8 mouse cellular contexts compared by ENCODE assay signal in genomic region chrX:53058459-53059280, GRCm38 (mm10).
DNase-seq lines count a peak whose midpoint lies in the region; ATAC-seq lines count a peak whose summit lies in the region.

No protein-coding gene starts in this region.

- 17% methylated on average over 33 of the region's 33 CpGs for WGBS in hindbrain, embryonic 12.5 days
- 15% methylated on average over 33 of the region's 33 CpGs for WGBS in lung, embryonic 16.5 days
- 16% methylated on average over 33 of the region's 33 CpGs for WGBS in stomach, embryonic 15.5 days

- no peaks in the 10 kb centered on the region for H3K36me3 ChIP-seq in hindbrain, embryonic 12.5 days
- H3K36me3 ChIP-seq in lung, embryonic 16.5 days (ENCODE audit: control insufficient read depth, insufficient read depth, low read length) = no peaks in the 10 kb centered on the region
- H3K36me3 ChIP-seq in stomach, embryonic 15.5 days = no peaks in the 10 kb centered on the region

- H3K27ac ChIP-seq in hindbrain, embryonic 12.5 days = no peak overlapping the region
- peak overlapping the region; percentile 94 for H3K27ac ChIP-seq in lung, embryonic 16.5 days (ENCODE audit: low read length)
- peak overlapping the region; percentile 57; the same call in 1 of the 2 replicates for H3K27ac ChIP-seq in stomach, embryonic 15.5 days

- no peak for ATAC-seq in hindbrain, embryonic 12.5 days (ENCODE audit: low FRiP score)
- peak; percentile 21 for ATAC-seq in lung, embryonic 16.5 days (ENCODE audit: low read depth)
- no peak for ATAC-seq in stomach, embryonic 15.5 days (ENCODE audit: insufficient read depth, low FRiP score, low read depth)

- peak; percentile 37 to 75 for DNase-seq in adrenal gland, adult (ENCODE audit: inconsistent age in 2 of 2, low spot score in 1 of 2)
- DNase-seq in adrenal gland, adult 18-20 months (ENCODE audit: low spot score in 2 of 2) = no peak
- DNase-seq in thymus, postnatal 25 days = peak; percentile 7
- no peak for DNase-seq in thymus, adult 18-20 months
- DNase-seq in frontal cortex, adult 2 months (ENCODE audit: extremely low spot score in 1 of 2, low spot score in 1 of 2) = no peak

- H3K4me2 ChIP-seq in hindbrain, embryonic 12.5 days (replicated peaks) = peak overlapping the region; percentile 48
- peak overlapping the region; percentile 62 for H3K4me2 ChIP-seq in lung, embryonic 16.5 days (ENCODE audit: low read depth, low read length)
- H3K4me2 ChIP-seq in stomach, embryonic 15.5 days = peak overlapping the region; percentile 57

- H3K9ac ChIP-seq in hindbrain, embryonic 12.5 days = no peak overlapping the region
- H3K9ac ChIP-seq in lung, embryonic 16.5 days (ENCODE audit: low read length) = peak overlapping the region; percentile 59
- H3K9ac ChIP-seq in stomach, embryonic 15.5 days = peak overlapping the region; percentile 19; the same call in 1 of the 2 replicates

- no peaks in the 10 kb centered on the region for H3K4me1 ChIP-seq in hindbrain, embryonic 12.5 days
- peaks cover 8% of the 10 kb centered on the region; the same call in 1 of the 2 replicates for H3K4me1 ChIP-seq in lung, embryonic 16.5 days (replicated peaks; ENCODE audit: control insufficient read depth, insufficient read depth, low read length)
- H3K4me1 ChIP-seq in stomach, embryonic 15.5 days = 0 out of 2 replicates have a peak, but pooled peaks cover 3% of the 10 kb centered on the region

- peaks cover 15% of the 10 kb centered on the region for H3K27me3 ChIP-seq in hindbrain, embryonic 12.5 days
- no peaks in the 10 kb centered on the region for H3K27me3 ChIP-seq in lung, embryonic 16.5 days (ENCODE audit: control insufficient read depth, insufficient read depth, low read depth, low read length)
- H3K27me3 ChIP-seq in stomach, embryonic 15.5 days (replicated peaks) = no peaks in the 10 kb centered on the region

- H3K9me3 ChIP-seq in hindbrain, embryonic 12.5 days (replicated peaks) = no peaks in the 10 kb centered on the region
- H3K9me3 ChIP-seq in lung, embryonic 16.5 days (ENCODE audit: control insufficient read depth, low read length) = no peaks in the 10 kb centered on the region
- H3K9me3 ChIP-seq in stomach, embryonic 15.5 days = no peaks in the 10 kb centered on the region

- H3K4me3 ChIP-seq in hindbrain, embryonic 12.5 days = peak overlapping the region; percentile 13
- peak overlapping the region; percentile 41 for H3K4me3 ChIP-seq in lung, embryonic 16.5 days (ENCODE audit: low read length)
- peak overlapping the region; percentile 27 for H3K4me3 ChIP-seq in stomach, embryonic 15.5 days (replicated peaks)

Comparison
In these comparisons a context has a peak if more than half of its experiments do, and no peak if none do; other contexts are left out.
1. DNase-seq: peak in adrenal gland, adult (2 of 2) and thymus, postnatal 25 days (single experiment); none in adrenal gland, adult 18-20 months (0 of 2), thymus, adult 18-20 months (0 of 2) and frontal cortex, adult 2 months (0 of 2).
2. Peak in every context shown above with its lines, with median percentiles within 50 percentile points of each other: H3K4me2 ChIP-seq and H3K4me3 ChIP-seq.